Mouse (Mus musculus) cerebellum, adult 8-10 months (tissue): Measurements from ENCODE around the gene Zmym3.
"Not testable (repeated sequence)": the region's sequence is repeated elsewhere in the genome, so short reads cannot be mapped to it uniquely, and the experiment has no call there.

Source experiments
- DNase-seq: peaks from one replicate; pipeline ENCODE4 v3.0.0; 2022

Gene Zmym3

DNA sequence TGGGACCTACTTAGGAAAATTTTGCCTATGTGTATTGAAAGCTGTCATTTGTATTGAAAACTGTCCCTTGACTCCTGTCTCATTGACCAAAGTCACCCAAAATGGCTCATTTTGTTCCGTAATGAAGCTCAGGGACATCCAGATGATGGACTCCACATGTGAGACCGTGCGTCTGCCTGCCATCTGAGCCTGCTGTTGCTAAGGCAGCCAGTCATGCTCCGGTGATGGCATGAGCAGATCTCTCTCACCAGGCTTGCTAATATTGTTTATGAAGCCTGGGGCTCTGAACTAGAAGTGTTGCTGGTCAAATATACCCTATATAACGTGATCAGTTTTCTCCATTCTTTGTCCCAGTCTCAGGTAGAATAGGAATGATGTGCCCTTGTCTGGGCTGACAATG is 47.7 kb downstream of the Zmym3 start:
- DNase-seq, result no peak

DNA sequence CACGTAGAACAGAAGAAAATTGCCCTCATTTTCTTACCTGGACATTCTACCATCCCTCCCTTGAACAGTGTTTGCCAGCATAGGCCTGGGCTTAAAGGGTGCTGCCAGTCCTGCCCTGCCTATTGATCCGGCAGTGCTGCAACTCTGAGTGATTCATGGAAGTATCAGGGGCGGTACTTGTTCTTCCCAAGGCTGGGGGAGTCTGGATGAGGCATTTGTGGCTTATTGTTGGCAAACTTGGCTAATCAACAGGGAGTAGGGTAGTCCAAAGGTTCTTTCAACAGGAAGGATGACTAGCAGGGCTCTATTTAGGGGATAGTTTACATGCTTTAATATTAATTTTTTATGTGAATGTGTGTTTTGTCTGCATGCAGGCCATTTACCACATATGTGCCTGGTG is 50.1 kb downstream of the Zmym3 start:
- DNase-seq, result no peak

DNA sequence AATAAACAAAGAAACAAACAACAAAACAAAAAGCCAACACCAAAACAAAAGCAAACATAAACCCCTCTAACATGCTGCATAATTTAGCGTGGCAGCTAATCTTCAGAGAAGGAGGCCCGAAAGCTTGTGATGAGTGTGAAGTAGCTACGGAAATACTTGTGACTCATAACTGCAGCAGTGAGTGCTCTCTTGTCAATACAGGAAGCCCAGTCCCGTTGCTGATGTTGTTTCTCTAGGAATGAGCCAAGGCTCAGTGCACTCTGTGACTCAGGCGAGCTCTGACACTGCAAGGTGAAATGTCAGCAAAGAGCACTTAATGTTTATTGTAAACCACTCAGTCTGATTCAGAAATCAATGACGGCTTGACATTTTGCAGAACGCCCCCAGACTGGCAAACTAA is 51.6 kb downstream of the Zmym3 start:
- no peak for DNase-seq

DNA sequence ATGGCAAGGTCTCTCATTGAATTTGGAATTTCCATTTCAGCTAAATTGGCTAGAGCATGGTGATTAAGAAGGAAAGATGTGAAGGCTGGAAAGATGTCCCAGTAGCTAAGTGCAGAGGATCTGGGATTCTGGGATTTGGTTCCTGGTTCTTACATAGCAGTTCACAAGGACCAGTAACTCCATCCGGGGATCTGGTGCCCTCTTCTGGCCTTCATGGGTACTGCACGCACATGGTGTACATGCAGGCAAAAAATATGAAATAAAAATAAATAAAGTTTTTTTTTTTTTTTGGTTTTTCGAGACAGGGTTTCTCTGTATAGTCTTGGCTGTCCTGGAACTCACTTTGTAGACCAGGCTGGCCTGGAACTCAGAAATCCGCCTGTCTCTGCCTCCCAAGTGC is 61.7 kb downstream of the Zmym3 start:
- not testable (repeated sequence) for DNase-seq
